Comparison of ENCODE assay signal across 15 mouse cellular contexts in genomic region chr10:22055308-22055707, GRCm38 (mm10).
A peak's percentile ranks its signal among the peaks of the same experiment; 100 is the strongest.
DNase-seq lines count a peak whose midpoint lies in the region.
"Had no signal": no experiment of that assay in that cellular context is flagged by ENCODE, and none has a peak within 500 bp of the region (broad histone marks: within the 10 kb centered on the region; RNA-seq: fewer than 3 reads in every experiment).

No protein-coding gene starts in this region.

- DNase-seq in ES-CJ7 (ENCODE audit: low read depth, low spot score) (peak; percentile 93), R1 (ENCODE audit: low read depth, low spot score) (peak; percentile 97), ZHBTc4 (ENCODE audit: low read depth, low spot score) (peak; percentile 94), adipocyte (ENCODE audit: low spot score) (no peak)
- no peak for DNase-seq in cerebellum, postnatal 10 days
- no peak for DNase-seq in T-cell, adult 2 months (ENCODE audit: low spot score)
- DNase-seq: adrenal gland, adult 2 months; adrenal gland, postnatal 10 days; adrenal gland, postnatal 25 days; cerebellum, adult 11 months; cerebellum, adult 18-20 months; cerebellum, adult 8-10 months; cerebellum, adult 9-11 months; cerebellum, postnatal 25 days; forebrain, postnatal 0 days had no signal

Comparison
In these comparisons a context has a peak if more than half of its experiments do, and no peak if none do; other contexts are left out.
1. DNase-seq: peak in ES-CJ7 (single experiment), R1 (single experiment) and ZHBTc4 (single experiment); none in cerebellum, postnatal 10 days (0 of 2), T-cell, adult 2 months (single experiment) and adipocyte (single experiment).